In the genomic region with DNA sequence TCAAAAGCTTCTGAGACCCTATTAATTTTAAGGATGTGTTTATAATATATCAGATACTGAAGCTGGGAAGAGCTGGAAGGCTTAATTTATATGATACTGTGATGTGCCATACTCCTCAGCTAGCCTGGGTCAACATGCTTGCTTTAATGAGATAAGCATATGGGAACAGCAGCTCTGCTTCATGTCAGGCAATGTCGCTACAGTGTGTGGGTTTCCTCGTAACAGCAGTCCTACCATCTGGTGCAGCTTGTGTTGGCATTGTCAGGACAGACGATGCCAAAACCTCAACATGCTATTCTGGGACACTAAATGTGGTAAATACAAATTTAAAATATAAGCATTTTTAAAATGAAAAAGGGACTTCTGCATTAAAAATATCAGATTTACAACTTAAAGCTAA, we compare ENCODE assay signal across 11 mouse cellular contexts. TPM values are rescaled to one million over a fixed set of nuclear protein-coding genes. Genes with fewer than 3 reads are reported as not detected.
DNase-seq lines count a peak whose midpoint lies in the region; ATAC-seq and TF ChIP-seq lines count a peak whose summit lies in the region.
"Had no signal": no experiment of that assay in that cellular context is flagged by ENCODE, and none has a peak within 500 bp of the region (broad histone marks: within the 10 kb centered on the region; RNA-seq: fewer than 3 reads in every experiment).

No protein-coding gene starts in this region.

- WGBS in hindbrain, postnatal 0 days: 44% methylated on average over 3 of the region's 3 CpGs
- 87% methylated on average over 3 of the region's 3 CpGs for WGBS in hindbrain, embryonic 10.5 days
- 92% methylated on average over 3 of the region's 3 CpGs for WGBS in midbrain, embryonic 10.5 days

- no peak for TF ChIP-seq CTCF in hindbrain, postnatal 0 days (IDR thresholded peaks at IDR 0.05; ENCODE audit: low read depth)

- H3K27me3 ChIP-seq in hindbrain, postnatal 0 days (ENCODE audit: insufficient read depth, low read length): no peaks in the 10 kb centered on the region
- no peaks in the 10 kb centered on the region for H3K27me3 ChIP-seq in hindbrain, embryonic 10.5 days (ENCODE audit: insufficient read depth, poor library complexity, severe bottlenecking)
- no peaks in the 10 kb centered on the region for H3K27me3 ChIP-seq in midbrain, embryonic 10.5 days (ENCODE audit: low read depth, poor library complexity, severe bottlenecking)
- H3K27me3 ChIP-seq: CH12.LX had no signal

- H3K4me1 ChIP-seq in hindbrain, postnatal 0 days (ENCODE audit: insufficient read depth, low read length): no peaks in the 10 kb centered on the region
- no peaks in the 10 kb centered on the region for H3K4me1 ChIP-seq in hindbrain, embryonic 10.5 days (replicated peaks)
- no peaks in the 10 kb centered on the region for H3K4me1 ChIP-seq in midbrain, embryonic 10.5 days

- no peaks in the 10 kb centered on the region for H3K9me3 ChIP-seq in hindbrain, postnatal 0 days (ENCODE audit: low read length)
- H3K9me3 ChIP-seq in hindbrain, embryonic 10.5 days: no peaks in the 10 kb centered on the region
- no peaks in the 10 kb centered on the region for H3K9me3 ChIP-seq in midbrain, embryonic 10.5 days (replicated peaks)

- no peak overlapping the region for H3K9ac ChIP-seq in hindbrain, postnatal 0 days (replicated peaks; ENCODE audit: low read length)

- no peak for ATAC-seq in hindbrain, postnatal 0 days
- ATAC-seq: intestine, embryonic 16.5 days had no signal

- H3K4me3 ChIP-seq in hindbrain, postnatal 0 days (ENCODE audit: low read length): no peak overlapping the region
- no peak overlapping the region for H3K4me3 ChIP-seq in hindbrain, embryonic 10.5 days
- H3K4me3 ChIP-seq in midbrain, embryonic 10.5 days: no peak overlapping the region

- DNase-seq in hindbrain, postnatal 0 days (ENCODE audit: low spot score): peak; percentile 57
- no peak for DNase-seq in hindbrain, embryonic 10.5 days (ENCODE audit: low spot score)
- DNase-seq in frontal cortex, adult 2 months (ENCODE audit: extremely low spot score in 1 of 2, low spot score in 1 of 2): peak; percentile 73 to 84
- DNase-seq in left cerebral cortex, adult 9 months (ENCODE audit: low spot score in 2 of 2): peak; percentile 26 to 84
- peak; percentile 90 for DNase-seq in telencephalon, adult 2 months (ENCODE audit: low read depth, low spot score)
- DNase-seq in kidney, postnatal 10 days: no peak
- DNase-seq in kidney, adult 9 months: no peak
- DNase-seq in midbrain, embryonic 10.5 days (ENCODE audit: low spot score): no peak

- H3K4me2 ChIP-seq in hindbrain, postnatal 0 days (ENCODE audit: low read depth, low read length): no peak overlapping the region

- no peaks in the 10 kb centered on the region for H3K36me3 ChIP-seq in hindbrain, postnatal 0 days (ENCODE audit: insufficient read depth, low read length)
- H3K36me3 ChIP-seq in hindbrain, embryonic 10.5 days: no peaks in the 10 kb centered on the region
- 0 out of 2 replicates have a peak, but pooled peaks cover 6% of the 10 kb centered on the region for H3K36me3 ChIP-seq in midbrain, embryonic 10.5 days

- H3K27ac ChIP-seq in hindbrain, postnatal 0 days: no peak overlapping the region
- H3K27ac ChIP-seq in hindbrain, embryonic 10.5 days: no peak overlapping the region
- no peak overlapping the region for H3K27ac ChIP-seq in midbrain, embryonic 10.5 days (replicated peaks)
- H3K27ac ChIP-seq: macrophage had no signal

RNA-seq across cellular contexts. Expression of a gene that starts 40.9 kb away (rescaled TPM):
- total RNA-seq in hindbrain, postnatal 0 days (2014; rRNA removed): 37.4 and 42.7 TPM in 2 replicates
- polyA plus RNA-seq in hindbrain, postnatal 0 days (2015; fragmentation: Nextera tagmentation; extraction: Ambion mirVana): 50.1 and 53.8 TPM in 2 replicates
- 62.3 and 64.5 TPM in 2 replicates for polyA plus RNA-seq in hindbrain, embryonic 10.5 days (2016; fragmentation: Nextera tagmentation; extraction: Ambion mirVana)
- polyA plus RNA-seq in frontal cortex, adult 2 months (2012; rRNA removed): 62.3 and 70.4 TPM in 2 replicates
- polyA plus RNA-seq in midbrain, embryonic 10.5 days (2016; fragmentation: Nextera tagmentation; extraction: Ambion mirVana): 65.1 and 66.7 TPM in 2 replicates

Comparison
In these comparisons a context has a peak if more than half of its experiments do, and no peak if none do; other contexts are left out.
1. DNase-seq: peak in hindbrain, postnatal 0 days (single experiment), frontal cortex, adult 2 months (2 of 2), left cerebral cortex, adult 9 months (2 of 2) and telencephalon, adult 2 months (single experiment); none in hindbrain, embryonic 10.5 days (single experiment), kidney, postnatal 10 days (single experiment), kidney, adult 9 months (single experiment) and midbrain, embryonic 10.5 days (single experiment).